Mouse (Mus musculus): ENCODE results near the gene Kcnh3. TPM values are rescaled to one million over a fixed set of nuclear protein-coding genes. Genes with fewer than 3 reads are reported as not detected.
A peak's percentile ranks its signal among the peaks of the same experiment; 100 is the strongest.

Gene Kcnh3
- polyA plus RNA-seq (2012; rRNA removed): 0.56 and 3.0 TPM in 2 replicates

DNA sequence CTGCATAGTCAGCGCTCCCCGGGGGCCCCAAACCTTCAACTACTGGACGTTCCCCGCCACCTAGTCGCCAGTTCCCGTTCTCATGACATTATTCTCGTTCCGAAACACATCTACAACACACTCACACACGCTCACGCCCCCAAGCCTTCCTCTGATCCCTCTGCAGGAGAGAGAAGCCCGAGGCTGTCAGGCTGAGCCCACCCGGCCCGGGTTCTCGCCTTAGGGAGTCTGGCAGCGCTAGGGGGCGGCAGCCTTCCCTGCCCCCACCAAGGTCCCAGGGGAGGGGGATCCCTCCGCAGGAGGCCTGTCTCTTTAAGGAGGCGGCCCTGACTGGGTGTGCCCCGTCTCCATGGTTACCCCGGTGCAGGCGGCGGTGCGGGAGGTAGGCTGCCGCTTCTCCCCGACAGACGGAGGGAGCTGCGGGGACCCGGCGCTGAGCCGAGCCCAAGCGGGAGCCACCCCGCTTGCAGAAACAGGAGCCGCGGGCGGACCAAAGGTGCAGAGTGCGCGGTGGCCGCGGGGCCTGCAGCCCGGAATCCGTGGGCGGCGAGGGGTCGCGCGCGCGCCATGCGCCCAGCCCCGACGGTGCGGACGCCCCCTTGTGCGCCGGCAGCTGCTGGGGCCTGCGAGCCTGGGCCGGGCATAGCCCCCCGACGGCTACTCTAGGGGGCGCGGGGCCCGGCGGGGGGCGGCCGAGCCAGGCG lies at the start of gene Kcnh3:
Gene Kcnh3, plus strand, starts transcription at position 654 of the 704 bp plus-strand sequence.
- 3% methylated on average over 60 of the region's 66 CpGs for WGBS
- peak within 1 kb of the TSS; percentile 61 for H3K4me3 ChIP-seq (ENCODE audit: low read depth, low read length)

DNA sequence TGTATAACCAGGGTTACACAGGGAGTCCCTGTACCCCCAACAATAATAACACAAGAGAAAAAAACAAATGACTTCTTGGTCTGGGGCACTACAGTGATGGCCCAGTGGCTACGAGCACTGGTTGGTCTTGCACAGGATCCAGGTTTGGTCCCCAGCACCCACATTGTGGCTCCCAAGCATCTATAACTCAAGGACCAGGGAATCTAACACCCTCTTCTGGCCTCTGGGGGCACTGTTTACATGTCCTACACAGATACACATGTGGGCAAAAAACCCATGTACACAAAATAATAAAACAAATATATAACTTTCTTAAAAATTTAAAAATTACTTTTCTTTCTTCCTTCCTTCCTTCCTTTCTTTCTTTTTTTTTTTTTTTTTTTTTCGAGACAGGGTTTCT lies 45.0 kb upstream of the Kcnh3 start:
- 55% methylated on average over 2 of the region's 2 CpGs for WGBS
- no peak overlapping the region for H3K4me3 ChIP-seq (ENCODE audit: low read depth, low read length)
- TF ChIP-seq CTCF (IDR thresholded peaks at IDR 0.05; ENCODE audit: extremely low read depth, insufficient read length, insufficient replicate concordance, low read depth, low read length) (no peak), POLR2A (IDR thresholded peaks at IDR 0.05; ENCODE audit: low read depth, low read length) (no peak)

More for the DNA sequence above, at the start of gene Kcnh3:
- TF ChIP-seq CTCF (IDR thresholded peaks at IDR 0.05; ENCODE audit: extremely low read depth, insufficient read length, insufficient replicate concordance, low read depth, low read length): no peak
- Histone ChIP-seq H3K4me1 (ENCODE audit: control insufficient read depth, insufficient read depth, insufficient read length, low read length) (peaks cover 17% of the 10 kb centered on the region), H3K36me3 (ENCODE audit: control insufficient read depth, insufficient read depth, low read length) (no peaks in the 10 kb centered on the region), H3K27me3 (ENCODE audit: control insufficient read depth, insufficient read depth, low read length) (peaks cover 68% of the 10 kb centered on the region), H3K27ac (ENCODE audit: insufficient read depth, low read depth, low read length) (no peak within 1 kb of the TSS)

DNA sequence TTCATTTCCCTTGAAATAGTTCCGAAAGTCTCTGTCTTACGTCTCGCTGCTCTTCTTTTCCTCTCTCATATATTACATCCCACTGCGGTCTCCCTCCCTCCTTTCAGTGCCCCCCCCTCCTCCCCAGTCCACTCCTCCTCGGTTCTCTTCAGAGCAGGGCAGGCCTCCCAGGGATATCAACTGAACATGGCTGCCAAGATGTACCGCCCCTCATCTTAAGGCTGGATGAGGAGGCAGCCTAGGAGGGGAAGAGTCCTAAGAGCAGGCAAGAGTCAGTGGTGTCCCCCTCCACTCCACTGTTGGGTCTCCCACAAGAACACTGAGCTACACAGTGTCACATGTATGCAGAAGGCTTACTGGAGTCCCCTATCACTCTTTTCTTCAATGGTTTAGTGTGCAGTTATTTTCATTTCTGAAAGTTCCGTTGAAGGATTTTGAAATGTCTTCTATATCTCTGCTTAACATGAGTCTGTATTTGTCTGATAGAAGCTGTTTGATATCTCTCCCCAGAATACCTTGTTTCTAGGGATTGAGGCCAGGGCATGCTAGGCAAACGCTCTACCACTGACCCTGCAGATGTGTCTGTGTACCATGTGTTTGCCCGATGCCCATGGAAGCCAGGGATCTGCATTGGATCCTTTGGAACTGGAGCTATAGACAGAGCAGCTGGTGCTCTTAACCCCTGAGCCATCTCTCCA lies 40.3 kb upstream of the Kcnh3 start:
- WGBS: 92% methylated on average over 9 of the region's 9 CpGs

More for the DNA sequence above, 45.0 kb upstream of the Kcnh3 start:
- Histone ChIP-seq H3K4me1 (ENCODE audit: control insufficient read depth, insufficient read depth, insufficient read length, low read length) (no peaks in the 10 kb centered on the region), H3K36me3 (ENCODE audit: control insufficient read depth, insufficient read depth, low read length) (peaks cover 11% of the 10 kb centered on the region), H3K27me3 (ENCODE audit: control insufficient read depth, insufficient read depth, low read length) (no peaks in the 10 kb centered on the region), H3K27ac (ENCODE audit: insufficient read depth, low read depth, low read length) (no peak overlapping the region)

DNA sequence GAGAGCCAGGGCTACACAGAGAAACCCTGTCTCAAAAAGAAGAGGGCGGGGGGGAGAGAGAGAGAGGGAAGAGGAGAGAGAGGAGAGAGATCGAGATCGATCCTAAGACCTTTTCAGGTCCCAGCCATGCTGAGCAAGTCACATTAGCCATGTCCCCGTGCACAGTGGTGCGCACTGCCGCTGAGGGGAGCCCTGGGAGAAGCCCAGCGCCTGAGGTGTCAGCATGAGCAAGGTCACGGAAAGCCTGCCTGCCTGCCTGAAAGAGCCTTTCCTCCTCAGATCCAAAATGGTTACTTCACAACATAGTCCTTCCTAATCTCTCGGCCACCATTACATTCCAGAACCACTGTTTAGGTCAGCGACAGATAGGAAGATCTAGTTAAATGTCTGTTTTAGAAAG lies 30.3 kb upstream of the Kcnh3 start:
- TF ChIP-seq POLR2A (IDR thresholded peaks at IDR 0.05; ENCODE audit: low read depth, low read length): no peak
- 87% methylated on average over 10 of the region's 10 CpGs for WGBS
- no peaks in the 10 kb centered on the region for H3K4me1 ChIP-seq (ENCODE audit: control insufficient read depth, insufficient read depth, insufficient read length, low read length)
- no peak overlapping the region for H3K27ac ChIP-seq (ENCODE audit: insufficient read depth, low read depth, low read length)
- H3K27me3 ChIP-seq (ENCODE audit: control insufficient read depth, insufficient read depth, low read length): no peaks in the 10 kb centered on the region
- no peak overlapping the region for H3K4me3 ChIP-seq (ENCODE audit: low read depth, low read length)
- H3K36me3 ChIP-seq (ENCODE audit: control insufficient read depth, insufficient read depth, low read length): peaks cover 5% of the 10 kb centered on the region

More for the DNA sequence above, 40.3 kb upstream of the Kcnh3 start:
- TF ChIP-seq POLR2A (IDR thresholded peaks at IDR 0.05; ENCODE audit: low read depth, low read length) (no peak), CTCF (IDR thresholded peaks at IDR 0.05; ENCODE audit: extremely low read depth, insufficient read length, insufficient replicate concordance, low read depth, low read length) (no peak)
- no peaks in the 10 kb centered on the region for H3K27me3 ChIP-seq (ENCODE audit: control insufficient read depth, insufficient read depth, low read length)
- H3K27ac ChIP-seq (ENCODE audit: insufficient read depth, low read depth, low read length): no peak overlapping the region
- peaks cover 15% of the 10 kb centered on the region for H3K36me3 ChIP-seq (ENCODE audit: control insufficient read depth, insufficient read depth, low read length)
- no peaks in the 10 kb centered on the region for H3K4me1 ChIP-seq (ENCODE audit: control insufficient read depth, insufficient read depth, insufficient read length, low read length)
- no peak overlapping the region for H3K4me3 ChIP-seq (ENCODE audit: low read depth, low read length)

DNA sequence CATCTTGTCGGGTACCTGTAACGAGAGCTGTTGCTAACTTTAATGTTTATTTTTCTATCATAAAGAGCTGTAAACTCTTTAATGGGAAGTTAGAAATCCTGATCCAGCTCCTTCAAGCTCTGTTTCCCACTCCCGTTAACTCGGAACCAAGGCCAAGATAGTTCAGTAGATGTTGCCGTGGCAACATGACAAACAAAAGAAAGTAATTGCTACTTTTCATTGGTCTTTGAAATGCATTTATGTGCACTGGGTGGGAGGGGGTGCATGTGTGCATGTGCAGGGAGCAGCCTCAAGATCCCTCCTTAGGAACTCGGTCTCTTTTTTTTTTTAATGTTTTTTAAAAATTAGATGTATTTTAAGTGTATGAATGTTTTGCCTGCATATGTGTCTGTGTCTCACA lies 29.6 kb upstream of the Kcnh3 start:
- Histone ChIP-seq H3K36me3 (ENCODE audit: control insufficient read depth, insufficient read depth, low read length) (peaks cover 7% of the 10 kb centered on the region), H3K4me1 (ENCODE audit: control insufficient read depth, insufficient read depth, insufficient read length, low read length) (no peaks in the 10 kb centered on the region), H3K27me3 (ENCODE audit: control insufficient read depth, insufficient read depth, low read length) (no peaks in the 10 kb centered on the region), H3K4me3 (ENCODE audit: low read depth, low read length) (no peak overlapping the region), H3K27ac (ENCODE audit: insufficient read depth, low read depth, low read length) (no peak overlapping the region)
- no peak for TF ChIP-seq CTCF (IDR thresholded peaks at IDR 0.05; ENCODE audit: extremely low read depth, insufficient read length, insufficient replicate concordance, low read depth, low read length)
- no peak for TF ChIP-seq POLR2A (IDR thresholded peaks at IDR 0.05; ENCODE audit: low read depth, low read length)
- WGBS: 42% methylated on average over 6 of the region's 6 CpGs

DNA sequence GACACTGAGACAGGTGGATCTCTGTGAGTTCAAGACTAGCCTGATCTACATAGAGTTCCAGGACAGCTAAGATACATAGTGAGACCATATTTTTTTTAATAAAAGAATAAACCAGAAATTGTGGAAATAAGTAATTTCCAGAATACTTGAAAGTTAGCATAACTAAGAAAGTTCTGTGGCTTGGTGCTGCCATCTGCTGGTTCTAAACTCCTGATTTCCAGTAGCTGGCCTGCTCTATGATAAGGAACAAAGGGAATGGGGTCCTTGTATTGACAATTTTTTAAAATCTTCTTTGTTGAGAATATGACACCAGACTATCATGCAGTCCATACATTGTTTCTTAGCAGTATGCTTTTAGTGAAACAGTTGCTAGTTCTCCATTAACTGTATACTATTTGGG lies 25.9 kb upstream of the Kcnh3 start:
- H3K36me3 ChIP-seq (ENCODE audit: control insufficient read depth, insufficient read depth, low read length): peaks cover 2% of the 10 kb centered on the region; the same call in 1 of the 2 replicates
- H3K27me3 ChIP-seq (ENCODE audit: control insufficient read depth, insufficient read depth, low read length): no peaks in the 10 kb centered on the region
- no peak overlapping the region for H3K27ac ChIP-seq (ENCODE audit: insufficient read depth, low read depth, low read length)
- H3K4me3 ChIP-seq (ENCODE audit: low read depth, low read length): no peak overlapping the region
- no peaks in the 10 kb centered on the region for H3K4me1 ChIP-seq (ENCODE audit: control insufficient read depth, insufficient read depth, insufficient read length, low read length)
- no peak for TF ChIP-seq POLR2A (IDR thresholded peaks at IDR 0.05; ENCODE audit: low read depth, low read length)
- no peak for TF ChIP-seq CTCF (IDR thresholded peaks at IDR 0.05; ENCODE audit: extremely low read depth, insufficient read length, insufficient replicate concordance, low read depth, low read length)

DNA sequence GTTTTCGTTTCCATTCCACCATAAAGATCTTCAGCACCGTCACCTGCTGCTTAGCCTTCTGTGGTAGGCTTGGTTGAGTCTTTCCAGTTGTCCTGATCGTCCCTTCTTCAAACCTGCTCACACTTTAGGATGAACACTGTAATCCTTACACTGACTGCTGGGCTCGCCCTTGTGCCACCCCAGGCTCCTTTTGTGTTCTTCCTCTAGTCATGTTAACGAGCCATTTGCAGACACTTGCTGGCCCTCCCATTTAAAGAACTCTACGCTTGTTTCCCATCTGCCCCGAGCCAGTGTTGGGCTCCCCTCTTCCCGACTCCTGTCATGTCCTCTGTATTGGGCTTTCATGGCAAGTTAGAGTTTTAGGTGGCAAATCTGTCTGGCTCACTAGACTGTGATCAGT lies 18.7 kb upstream of the Kcnh3 start:
- 89% methylated on average over 8 of the region's 8 CpGs for WGBS
- no peak for TF ChIP-seq CTCF (IDR thresholded peaks at IDR 0.05; ENCODE audit: extremely low read depth, insufficient read length, insufficient replicate concordance, low read depth, low read length)
- TF ChIP-seq POLR2A (IDR thresholded peaks at IDR 0.05; ENCODE audit: low read depth, low read length): no peak
- H3K27me3 ChIP-seq (ENCODE audit: control insufficient read depth, insufficient read depth, low read length): no peaks in the 10 kb centered on the region
- no peak overlapping the region for H3K27ac ChIP-seq (ENCODE audit: insufficient read depth, low read depth, low read length)
- H3K36me3 ChIP-seq (ENCODE audit: control insufficient read depth, insufficient read depth, low read length): peaks cover 9% of the 10 kb centered on the region
- H3K4me3 ChIP-seq (ENCODE audit: low read depth, low read length): no peak overlapping the region
- H3K4me1 ChIP-seq (ENCODE audit: control insufficient read depth, insufficient read depth, insufficient read length, low read length): no peaks in the 10 kb centered on the region
